Comparison of ENCODE assay signal across 8 mouse cellular contexts in the genomic region with DNA sequence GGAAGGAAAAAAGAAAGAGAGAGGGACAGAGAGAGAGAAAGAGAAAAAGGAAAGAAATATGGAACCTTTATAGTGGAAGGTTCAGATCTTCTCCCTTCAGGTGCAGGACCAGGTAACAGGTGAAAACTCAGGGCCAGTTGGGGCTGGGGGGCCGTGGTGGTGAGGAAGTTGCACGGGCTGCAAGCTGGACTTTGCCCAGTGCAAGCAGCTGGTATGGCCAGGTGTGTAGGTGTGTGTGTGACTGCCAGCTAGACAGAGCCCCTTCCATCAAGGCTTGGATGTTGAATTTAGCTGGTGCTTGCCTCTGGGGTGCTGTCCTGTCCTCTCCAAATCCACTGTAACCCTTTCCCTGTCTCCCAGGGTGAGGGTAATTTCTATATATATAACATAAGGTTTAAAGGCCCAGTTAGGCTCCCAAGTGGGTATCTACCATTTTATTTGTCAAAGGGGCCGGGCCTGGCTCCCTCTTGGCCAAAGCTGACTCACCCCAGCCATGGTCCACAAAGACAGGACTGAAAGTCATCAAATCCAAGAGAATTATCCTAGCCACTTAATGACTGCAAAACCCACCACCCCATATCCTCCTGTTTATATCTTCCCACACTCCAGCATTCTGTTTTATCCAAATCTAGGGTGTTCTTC. TPM values are rescaled to one million over a fixed set of nuclear protein-coding genes. Genes with fewer than 3 reads are reported as not detected.
DNase-seq lines count a peak whose midpoint lies in the region; ATAC-seq and TF ChIP-seq lines count a peak whose summit lies in the region.
"Had no signal": no experiment of that assay in that cellular context is flagged by ENCODE, and none has a peak within 500 bp of the region (broad histone marks: within the 10 kb centered on the region; RNA-seq: fewer than 3 reads in every experiment).

No protein-coding gene starts in this region.

- TF ChIP-seq POLR2A in lung, adult 2 months (IDR thresholded peaks at IDR 0.05; ENCODE audit: borderline replicate concordance, extremely low read depth, low read depth, low read length), result no peak

- 53% methylated on average over 3 of the region's 3 CpGs for WGBS in lung, adult 2 months
- WGBS in forebrain, embryonic 10.5 days, result 83% methylated on average over 3 of the region's 3 CpGs
- 33% methylated on average over 3 of the region's 3 CpGs for WGBS in intestine, postnatal 0 days
- 68% methylated on average over 3 of the region's 3 CpGs for WGBS in neural tube, embryonic 15.5 days

- H3K36me3 ChIP-seq in forebrain, embryonic 10.5 days (replicated peaks), result peaks cover 7% of the 10 kb centered on the region; the same call in 1 of the 2 replicates
- peaks cover 16% of the 10 kb centered on the region for H3K36me3 ChIP-seq in intestine, postnatal 0 days (ENCODE audit: control insufficient read depth, insufficient read depth)
- H3K36me3 ChIP-seq in neural tube, embryonic 15.5 days, result peaks cover 11% of the 10 kb centered on the region

- no peak for TF ChIP-seq CTCF in lung, adult 2 months (IDR thresholded peaks at IDR 0.05; ENCODE audit: insufficient read depth, low read length)
- TF ChIP-seq CTCF in intestine, postnatal 0 days (IDR thresholded peaks at IDR 0.05; ENCODE audit: low read depth), result no peak

- peak overlapping the region; percentile 97 for H3K4me2 ChIP-seq in intestine, postnatal 0 days (replicated peaks; ENCODE audit: low read depth)
- peak overlapping the region; percentile 87 for H3K4me2 ChIP-seq in neural tube, embryonic 15.5 days

- no peaks in the 10 kb centered on the region for H3K9me3 ChIP-seq in forebrain, embryonic 10.5 days
- H3K9me3 ChIP-seq in intestine, postnatal 0 days (ENCODE audit: control insufficient read depth), result no peaks in the 10 kb centered on the region
- H3K9me3 ChIP-seq in neural tube, embryonic 15.5 days (replicated peaks), result no peaks in the 10 kb centered on the region

- H3K27me3 ChIP-seq in forebrain, embryonic 10.5 days (ENCODE audit: poor library complexity, severe bottlenecking), result peaks cover 39% of the 10 kb centered on the region
- H3K27me3 ChIP-seq in intestine, postnatal 0 days (replicated peaks; ENCODE audit: control insufficient read depth, insufficient read depth, low read length), result no peaks in the 10 kb centered on the region
- 0 out of 2 replicates have a peak, but pooled peaks cover 3% of the 10 kb centered on the region for H3K27me3 ChIP-seq in neural tube, embryonic 15.5 days (replicated peaks)

- peak; percentile 59 for ATAC-seq in intestine, postnatal 0 days
- no peak for ATAC-seq in neural tube, embryonic 15.5 days (ENCODE audit: low FRiP score)

- peaks cover 4% of the 10 kb centered on the region for H3K4me1 ChIP-seq in lung, adult 2 months (ENCODE audit: control insufficient read depth, insufficient read depth, low read length)
- peaks cover 15% of the 10 kb centered on the region for H3K4me1 ChIP-seq in forebrain, embryonic 10.5 days
- no peaks in the 10 kb centered on the region for H3K4me1 ChIP-seq in intestine, postnatal 0 days (replicated peaks; ENCODE audit: control insufficient read depth, insufficient read depth, low read length)
- peaks cover 15% of the 10 kb centered on the region for H3K4me1 ChIP-seq in neural tube, embryonic 15.5 days

- no peak overlapping the region for H3K27ac ChIP-seq in forebrain, embryonic 10.5 days
- 0 out of 2 replicates have a peak overlapping the region, but pooled peaks have one; percentile 61 for H3K27ac ChIP-seq in intestine, postnatal 0 days (ENCODE audit: low read depth, low read length)
- H3K27ac ChIP-seq in neural tube, embryonic 15.5 days (replicated peaks), result peak overlapping the region; percentile 71

- H3K9ac ChIP-seq in intestine, postnatal 0 days (ENCODE audit: low read depth, low read length), result peak overlapping the region; percentile 53; the same call in 1 of the 2 replicates
- peak overlapping the region; percentile 65 for H3K9ac ChIP-seq in neural tube, embryonic 15.5 days (replicated peaks)

- peak overlapping the region; percentile 88 for H3K4me3 ChIP-seq in lung, adult 2 months (replicated peaks; ENCODE audit: extremely low read depth, low read depth, low read length)
- peak overlapping the region; percentile 73 for H3K4me3 ChIP-seq in forebrain, embryonic 10.5 days
- peak overlapping the region; percentile 65 for H3K4me3 ChIP-seq in intestine, postnatal 0 days (ENCODE audit: low read depth, low read length)
- H3K4me3 ChIP-seq in neural tube, embryonic 15.5 days (replicated peaks), result peak overlapping the region; percentile 68

- no peak for DNase-seq in lung, adult 2 months
- no peak for DNase-seq in lung, adult 18-20 months
- no peak for DNase-seq in forebrain, embryonic 10.5 days (ENCODE audit: extremely low spot score, low spot score)
- no peak for DNase-seq in spleen, adult 12 weeks (ENCODE audit: low spot score)
- DNase-seq in frontal cortex, postnatal 25 days (ENCODE audit: low spot score in 2 of 2), result no peak
- DNase-seq: kidney, adult 9 months had no signal

RNA-seq across cellular contexts. Expression of gene Rab3d, which starts 1.0 kb away (rescaled TPM):
- polyA plus RNA-seq in lung, adult 2 months (2012; rRNA removed), result 83.6 and 104 TPM in 2 replicates
- polyA plus RNA-seq in forebrain, embryonic 10.5 days (2016; fragmentation: Nextera tagmentation; extraction: Ambion mirVana), result 5.1 and 5.3 TPM in 2 replicates
- polyA plus RNA-seq in intestine, postnatal 0 days (2015; fragmentation: Nextera tagmentation; extraction: Ambion mirVana), result 19.9 and 20.3 TPM in 2 replicates
- polyA plus RNA-seq in neural tube, embryonic 15.5 days (2015; fragmentation: Nextera tagmentation; extraction: Ambion mirVana), result 23.6 and 24.7 TPM in 2 replicates

RNA-seq across cellular contexts. Expression of gene Ccdc159, which starts 10.3 kb away (rescaled TPM):
- polyA plus RNA-seq in lung, adult 2 months (2012; rRNA removed), result 6.3 and 7.6 TPM in 2 replicates
- 3.5 and 3.6 TPM in 2 replicates for polyA plus RNA-seq in forebrain, embryonic 10.5 days (2016; fragmentation: Nextera tagmentation; extraction: Ambion mirVana)
- 0.63 and 0.99 TPM in 2 replicates for polyA plus RNA-seq in intestine, postnatal 0 days (2015; fragmentation: Nextera tagmentation; extraction: Ambion mirVana)
- polyA plus RNA-seq in neural tube, embryonic 15.5 days (2015; fragmentation: Nextera tagmentation; extraction: Ambion mirVana), result 8.9 and 10.0 TPM in 2 replicates

RNA-seq across cellular contexts. Expression of gene Tmem205, which starts 10.4 kb away (rescaled TPM):
- 190 and 194 TPM in 2 replicates for polyA plus RNA-seq in lung, adult 2 months (2012; rRNA removed)
- 32.0 and 33.7 TPM in 2 replicates for polyA plus RNA-seq in forebrain, embryonic 10.5 days (2016; fragmentation: Nextera tagmentation; extraction: Ambion mirVana)
- 83.1 and 88.2 TPM in 2 replicates for polyA plus RNA-seq in intestine, postnatal 0 days (2015; fragmentation: Nextera tagmentation; extraction: Ambion mirVana)
- 52.8 and 54.6 TPM in 2 replicates for polyA plus RNA-seq in neural tube, embryonic 15.5 days (2015; fragmentation: Nextera tagmentation; extraction: Ambion mirVana)

RNA-seq across cellular contexts. Expression of gene Plppr2, which starts 19.9 kb away (rescaled TPM):
- polyA plus RNA-seq in lung, adult 2 months (2012; rRNA removed), result 15.6 and 19.2 TPM in 2 replicates
- 9.0 and 11.5 TPM in 2 replicates for polyA plus RNA-seq in forebrain, embryonic 10.5 days (2016; fragmentation: Nextera tagmentation; extraction: Ambion mirVana)
- 2.9 and 3.2 TPM in 2 replicates for polyA plus RNA-seq in intestine, postnatal 0 days (2015; fragmentation: Nextera tagmentation; extraction: Ambion mirVana)
- polyA plus RNA-seq in neural tube, embryonic 15.5 days (2015; fragmentation: Nextera tagmentation; extraction: Ambion mirVana), result 86.4 and 100 TPM in 2 replicates

RNA-seq across cellular contexts. Expression of gene Swsap1, which starts 38.6 kb away (rescaled TPM):
- polyA plus RNA-seq in lung, adult 2 months (2012; rRNA removed), result 10.1 and 10.8 TPM in 2 replicates
- polyA plus RNA-seq in forebrain, embryonic 10.5 days (2016; fragmentation: Nextera tagmentation; extraction: Ambion mirVana), result 7.2 and 9.6 TPM in 2 replicates
- 4.6 and 4.8 TPM in 2 replicates for polyA plus RNA-seq in intestine, postnatal 0 days (2015; fragmentation: Nextera tagmentation; extraction: Ambion mirVana)
- 9.5 and 10.8 TPM in 2 replicates for polyA plus RNA-seq in neural tube, embryonic 15.5 days (2015; fragmentation: Nextera tagmentation; extraction: Ambion mirVana)
